Mouse (Mus musculus) monocyte, adult 2 months (primary cell): ENCODE results near the gene Plekhh2.
"Not testable (repeated sequence)": the region's sequence is repeated elsewhere in the genome, so short reads cannot be mapped to it uniquely, and the experiment has no call there.

ENCODE experiments used
- DNase-seq, 2 experiments: peaks; one replicate each; pipeline ENCODE4 v3.0.0; 2022; ENCODE audit warnings: low spot score in 2 of 2, low read depth in 1 of 2

The Plekhh2 gene

DNA sequence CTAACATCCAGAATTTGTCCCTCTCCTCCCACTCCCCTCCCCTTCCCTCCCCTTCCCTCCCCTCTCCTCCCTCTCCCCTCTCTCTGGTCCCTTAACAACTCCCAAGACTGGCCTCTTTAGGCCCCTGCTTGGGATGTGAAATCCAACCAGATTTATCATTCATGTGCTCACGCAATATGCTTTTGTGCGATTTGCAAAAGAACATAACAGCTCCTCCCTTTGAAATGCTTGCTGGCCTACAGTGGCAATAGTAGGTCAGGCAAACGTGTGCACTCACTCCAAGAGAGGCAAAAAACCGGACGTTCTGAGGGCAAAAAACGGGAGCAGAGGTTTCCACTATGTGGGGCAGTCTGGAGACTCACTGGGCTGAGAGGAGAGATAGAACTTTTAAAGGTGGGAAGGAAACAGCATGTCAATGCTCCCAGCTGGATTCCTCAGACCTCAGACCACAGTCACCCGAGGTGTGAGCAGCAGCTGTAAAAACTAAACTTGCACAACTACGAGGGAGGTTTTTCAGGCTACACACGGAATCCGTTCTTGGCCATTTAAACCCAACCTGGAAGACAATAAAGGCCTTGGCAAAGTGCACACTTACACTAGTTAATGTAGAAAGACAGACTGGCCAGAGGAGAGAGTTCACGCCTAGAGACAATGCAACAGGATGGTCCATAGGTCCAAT lies 595 bp upstream of the Plekhh2 start:
- DNase-seq, result no peak

DNA sequence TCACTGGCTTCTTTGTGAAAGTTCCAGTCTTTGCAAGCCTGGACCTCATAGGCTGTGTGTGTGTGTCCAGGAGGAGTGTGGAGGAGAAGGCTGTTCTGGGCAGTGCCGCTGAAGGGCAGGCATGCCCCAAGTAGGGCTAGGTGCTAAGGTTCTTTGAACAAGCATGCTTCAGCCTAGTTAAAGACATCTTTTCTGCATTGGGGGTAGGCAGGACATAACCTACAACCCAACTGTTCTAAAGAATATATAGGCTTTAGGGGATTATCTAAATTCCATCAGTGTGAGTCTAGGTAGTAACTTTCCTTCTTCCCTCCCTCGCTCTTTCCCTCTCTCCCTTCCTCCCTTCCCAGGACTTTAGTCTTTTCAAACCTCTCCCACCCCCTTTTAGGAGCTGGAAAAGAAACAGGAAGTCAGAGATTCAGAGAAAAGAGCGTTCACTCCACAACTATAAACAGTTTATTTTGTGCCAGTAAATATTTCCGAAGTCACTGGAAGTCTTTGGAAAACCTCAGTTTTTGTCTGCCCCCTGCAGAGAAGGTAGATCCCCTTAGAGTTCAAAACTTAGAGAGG lies 906 bp downstream of the Plekhh2 start:
- no peak for DNase-seq

DNA sequence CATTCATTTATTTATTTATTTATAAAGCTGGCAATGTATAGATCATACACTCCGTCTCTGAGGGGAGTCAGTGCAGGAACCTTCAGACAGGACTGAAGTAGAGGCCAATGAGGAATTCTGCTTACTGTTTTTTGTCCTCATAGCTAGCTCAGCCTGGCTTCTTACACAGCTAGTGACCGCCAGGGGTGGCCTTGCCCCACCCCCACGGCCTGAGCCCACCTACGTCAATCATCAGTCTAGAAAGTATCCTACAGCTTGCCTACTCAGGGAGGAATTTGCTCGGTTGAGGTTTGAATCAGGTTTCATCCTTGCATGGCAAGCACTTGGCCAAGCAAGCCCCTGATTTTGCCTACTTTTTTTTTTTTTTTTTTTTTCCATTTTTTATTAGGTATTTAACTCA lies 4.2 kb downstream of the Plekhh2 start:
- no peak for DNase-seq

DNA sequence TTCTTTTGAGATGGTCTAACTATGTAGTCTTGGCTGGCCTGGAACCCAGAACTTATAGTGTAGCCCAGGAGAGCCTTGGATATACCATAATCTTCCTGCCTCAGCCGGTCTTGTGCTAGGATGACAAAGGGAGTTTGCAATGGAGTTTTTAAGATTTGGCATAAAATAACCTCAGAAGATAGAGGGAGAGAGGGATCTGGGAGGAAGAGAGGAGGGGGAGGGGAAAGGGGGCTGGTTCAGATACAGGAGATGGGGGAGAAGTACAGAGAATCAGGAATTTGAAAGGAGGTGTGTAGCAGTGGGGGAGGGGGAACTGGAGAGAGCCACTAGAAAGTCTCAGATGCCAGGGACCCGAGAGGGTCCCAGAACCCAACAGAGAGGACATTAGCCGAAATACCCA lies 7.7 kb downstream of the Plekhh2 start:
- no peak for DNase-seq

DNA sequence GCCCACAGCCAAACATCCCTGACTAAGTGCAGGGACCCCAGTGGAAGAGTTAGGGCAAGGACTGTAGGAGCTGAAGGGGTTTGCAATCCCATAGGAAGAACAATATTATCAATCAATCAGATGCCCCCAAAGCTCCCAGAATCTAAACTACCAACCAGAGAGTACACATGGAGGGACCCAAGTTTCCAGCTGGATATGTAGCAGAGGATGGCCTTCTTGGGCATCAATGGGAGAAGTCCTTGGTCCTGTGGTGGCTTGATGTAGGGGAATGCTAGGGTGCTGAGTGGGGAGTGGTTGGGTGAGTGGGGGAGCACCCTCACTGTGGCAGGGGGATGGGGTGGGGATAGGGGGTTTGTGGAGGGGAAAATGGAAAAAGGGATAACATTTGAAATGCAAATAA lies 8.4 kb downstream of the Plekhh2 start:
- DNase-seq, result no peak

- no peak for DNase-seq
Measured at GRCm38 (mm10) chr17:84529356-84529755, 17.7 kb downstream of the Plekhh2 start.

DNA sequence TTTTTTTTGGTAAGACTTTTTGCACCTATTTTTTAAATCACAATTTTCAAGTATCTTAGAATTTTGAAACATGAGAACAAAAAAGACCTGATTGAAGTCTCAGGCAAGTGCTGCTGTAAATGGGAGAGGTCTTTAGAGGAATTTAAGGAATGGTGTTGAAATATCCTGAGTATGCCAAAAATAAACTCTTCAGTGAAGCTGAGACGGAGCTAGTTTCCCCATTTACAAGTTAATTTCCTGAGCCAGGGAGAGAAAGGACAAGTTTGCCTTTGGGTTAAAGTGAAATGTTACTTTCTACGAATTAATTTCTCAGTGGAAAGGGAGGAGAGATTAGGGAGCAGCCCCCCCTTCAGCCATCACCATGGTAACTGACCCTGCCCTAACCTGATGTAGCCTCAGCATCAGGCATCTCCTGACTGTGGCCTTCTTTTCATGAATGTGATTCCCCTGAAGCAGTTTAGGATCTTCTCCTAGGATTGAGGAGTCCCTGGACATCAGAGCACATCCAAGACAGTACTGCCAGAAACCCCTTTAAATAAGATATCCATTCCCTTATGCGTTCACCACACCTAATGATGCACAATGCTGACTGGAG lies 18.6 kb downstream of the Plekhh2 start:
- DNase-seq, result no peak

DNA sequence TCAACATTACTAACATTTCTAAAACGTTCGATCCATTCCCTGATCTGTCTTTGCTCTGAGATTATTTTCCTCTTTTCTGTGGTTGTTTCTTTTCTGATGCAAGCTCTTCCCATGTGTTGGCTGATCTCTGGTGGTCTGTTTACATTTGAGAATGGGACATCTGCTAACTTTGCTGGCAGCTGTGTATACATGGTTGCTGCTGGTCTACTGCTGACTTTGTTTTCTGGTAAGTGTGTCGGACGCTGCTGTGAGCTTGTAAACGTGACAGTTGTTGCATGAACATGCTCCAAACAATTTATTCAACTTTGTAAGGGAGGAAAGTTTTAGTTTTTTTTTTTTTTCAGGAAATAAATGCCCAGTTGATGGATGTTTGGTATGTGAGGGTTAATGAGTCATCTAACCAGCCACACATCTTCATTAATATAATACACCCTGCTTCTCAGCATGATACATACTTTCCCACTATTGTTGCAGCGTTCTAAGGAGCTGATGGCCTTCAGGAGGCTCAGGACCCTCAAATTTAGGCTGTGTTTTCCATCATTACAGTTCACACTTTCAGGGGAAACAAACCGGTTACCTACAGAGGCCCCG lies 21.3 kb downstream of the Plekhh2 start:
- no peak for DNase-seq

GRCm38 (mm10) chr17:84533841-84534240 lies 22.1 kb downstream of the Plekhh2 start:
- DNase-seq, result no peak

GRCm38 (mm10) chr17:84534632-84535031 lies 22.9 kb downstream of the Plekhh2 start:
- no peak for DNase-seq

DNA sequence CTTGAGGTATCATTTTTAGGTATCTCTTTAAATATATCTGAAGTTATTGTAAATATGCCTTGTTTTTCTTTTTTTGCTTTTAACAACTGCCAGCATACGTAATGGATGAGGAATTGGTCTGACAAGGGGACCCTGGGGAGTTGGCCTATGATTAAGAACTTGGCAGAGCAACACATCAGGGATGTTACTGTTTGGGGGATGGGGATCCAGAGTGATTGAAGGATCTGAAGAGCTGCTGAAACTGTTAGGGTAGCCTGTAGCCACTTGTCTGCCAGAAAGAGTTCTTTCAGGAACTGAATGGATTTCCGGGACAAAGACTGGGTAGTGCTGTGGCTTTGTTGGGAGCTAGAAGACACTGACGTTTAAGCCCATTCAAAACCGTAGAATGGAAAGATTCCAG lies 23.5 kb downstream of the Plekhh2 start:
- no peak for DNase-seq

- DNase-seq, result no peak
Measured at GRCm38 (mm10) chr17:84537301-84537700, 25.6 kb downstream of the Plekhh2 start.

- no peak for DNase-seq
Measured at GRCm38 (mm10) chr17:84537966-84538365, 26.3 kb downstream of the Plekhh2 start.

- no peak for DNase-seq
Measured at GRCm38 (mm10) chr17:84540603-84541002, 28.9 kb downstream of the Plekhh2 start.

DNA sequence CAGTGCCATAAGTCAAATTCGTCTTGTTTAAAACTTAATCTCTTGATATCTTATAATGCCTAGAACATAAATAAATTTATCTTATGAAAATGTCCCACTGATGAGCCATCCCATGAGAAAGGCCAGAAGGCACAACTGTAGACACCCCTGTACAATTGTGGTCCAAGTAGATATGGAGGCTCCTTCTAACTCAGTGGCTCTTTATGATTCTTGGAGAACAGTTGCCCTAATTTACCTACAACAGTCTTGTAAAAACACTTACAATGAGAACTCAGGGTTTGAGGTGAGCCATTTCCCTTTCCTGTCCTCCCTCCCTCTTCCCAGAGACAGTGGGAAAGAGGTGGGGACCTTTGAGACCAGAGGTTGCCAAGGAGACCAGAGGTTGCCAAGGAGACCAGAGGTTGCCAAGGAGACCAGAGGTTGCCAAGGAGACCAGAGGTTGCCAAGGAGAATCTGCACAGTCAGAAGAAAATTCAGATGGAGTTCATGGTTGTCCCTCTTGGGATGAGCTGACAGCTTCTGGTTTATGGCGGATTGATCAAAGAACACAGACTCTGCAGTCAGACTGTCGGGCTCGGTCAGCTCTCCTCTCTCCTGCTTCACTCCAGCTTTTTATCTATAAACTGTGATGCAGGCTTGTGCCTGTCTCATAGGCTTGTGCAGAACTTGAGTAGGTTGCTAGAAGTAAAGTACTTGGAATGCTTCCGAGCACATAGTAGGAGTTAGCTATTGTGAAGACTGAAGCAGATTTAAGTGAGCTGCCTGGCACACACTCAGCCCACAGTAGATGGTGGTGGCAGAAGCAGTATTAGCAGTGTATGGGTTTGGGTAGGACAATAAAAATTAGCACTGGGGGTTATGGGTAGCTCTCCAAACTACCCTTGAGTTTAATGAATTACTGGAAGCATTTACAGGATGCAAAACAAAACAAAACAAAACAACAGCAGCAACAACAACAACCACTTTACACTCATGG lies 39.5 kb downstream of the Plekhh2 start:
- DNase-seq, result no peak

GRCm38 (mm10) chr17:84552230-84552629 lies 40.5 kb downstream of the Plekhh2 start:
- DNase-seq, result no peak

GRCm38 (mm10) chr17:84564264-84564663 lies 52.6 kb downstream of the Plekhh2 start:
- not testable (repeated sequence) for DNase-seq

DNA sequence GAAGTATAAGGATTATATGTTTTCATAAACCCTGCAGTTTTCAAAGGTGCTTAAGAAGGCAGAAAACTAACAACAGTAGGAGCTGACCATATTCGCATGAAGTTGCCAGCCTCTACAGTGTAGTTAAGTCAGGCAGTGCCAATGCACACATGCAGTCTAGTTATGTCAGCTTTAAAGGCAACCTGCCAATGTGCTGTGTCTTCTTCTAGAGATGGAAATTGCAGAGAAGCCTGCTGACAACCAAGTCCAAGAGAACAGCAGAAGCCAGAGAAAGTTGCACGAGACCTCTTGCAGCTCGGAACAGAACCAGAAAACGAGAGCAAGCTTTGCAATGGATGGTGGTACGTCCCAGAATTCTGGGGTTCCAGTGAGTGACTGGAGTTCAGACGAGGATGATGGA lies 54.1 kb downstream of the Plekhh2 start:
- no peak for DNase-seq

DNA sequence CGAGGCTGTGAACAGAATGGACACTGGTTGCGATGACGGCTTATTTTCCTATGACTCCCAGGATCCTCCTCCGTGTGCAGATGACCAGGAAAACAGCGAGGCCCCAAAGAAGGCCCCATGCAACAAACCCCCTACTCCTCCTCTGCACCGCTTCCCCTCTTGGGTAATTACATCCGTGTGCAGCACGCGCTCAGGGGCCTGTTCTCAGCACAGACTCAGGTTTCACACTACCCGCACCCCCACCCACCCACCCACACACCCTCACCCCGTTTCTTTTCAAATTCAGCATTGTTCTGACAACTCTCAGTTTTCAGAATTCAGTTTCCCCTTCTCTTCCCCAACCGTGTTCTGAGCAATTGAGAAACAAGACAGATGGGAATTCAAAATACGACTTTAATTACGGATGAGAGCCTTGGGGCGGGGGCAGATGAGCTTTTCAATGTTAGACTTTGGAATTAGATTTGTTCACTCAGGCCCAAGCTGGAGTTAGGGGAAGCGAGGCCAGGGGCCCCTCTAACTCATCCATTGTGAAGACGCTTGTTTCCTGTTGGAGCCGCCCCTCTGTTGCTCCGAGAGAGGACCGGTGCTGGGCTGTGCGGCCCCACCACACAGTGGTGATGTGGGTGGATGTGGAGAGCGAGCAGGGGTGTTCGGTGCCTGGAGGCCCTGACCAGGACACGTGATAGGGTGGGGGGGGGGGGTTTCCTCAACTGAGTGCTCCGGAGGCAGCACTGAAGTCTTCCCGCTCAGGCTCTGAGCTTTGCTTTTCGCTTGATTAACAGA lies 55.3 kb downstream of the Plekhh2 start:
- DNase-seq, result no peak

GRCm38 (mm10) chr17:84568807-84569206 lies 57.1 kb downstream of the Plekhh2 start:
- DNase-seq, result no peak
